Mouse (Mus musculus): ENCODE data around the gene Smim24. TPM values are rescaled to one million over a fixed set of nuclear protein-coding genes. Genes with fewer than 3 reads are reported as not detected.
A peak's percentile ranks its signal among the peaks of the same experiment; 100 is the strongest.

The Smim24 gene
- total and polyA plus RNA-seq, 2 experiments from 2014 or later = 1.1 to 1.5 TPM

DNA sequence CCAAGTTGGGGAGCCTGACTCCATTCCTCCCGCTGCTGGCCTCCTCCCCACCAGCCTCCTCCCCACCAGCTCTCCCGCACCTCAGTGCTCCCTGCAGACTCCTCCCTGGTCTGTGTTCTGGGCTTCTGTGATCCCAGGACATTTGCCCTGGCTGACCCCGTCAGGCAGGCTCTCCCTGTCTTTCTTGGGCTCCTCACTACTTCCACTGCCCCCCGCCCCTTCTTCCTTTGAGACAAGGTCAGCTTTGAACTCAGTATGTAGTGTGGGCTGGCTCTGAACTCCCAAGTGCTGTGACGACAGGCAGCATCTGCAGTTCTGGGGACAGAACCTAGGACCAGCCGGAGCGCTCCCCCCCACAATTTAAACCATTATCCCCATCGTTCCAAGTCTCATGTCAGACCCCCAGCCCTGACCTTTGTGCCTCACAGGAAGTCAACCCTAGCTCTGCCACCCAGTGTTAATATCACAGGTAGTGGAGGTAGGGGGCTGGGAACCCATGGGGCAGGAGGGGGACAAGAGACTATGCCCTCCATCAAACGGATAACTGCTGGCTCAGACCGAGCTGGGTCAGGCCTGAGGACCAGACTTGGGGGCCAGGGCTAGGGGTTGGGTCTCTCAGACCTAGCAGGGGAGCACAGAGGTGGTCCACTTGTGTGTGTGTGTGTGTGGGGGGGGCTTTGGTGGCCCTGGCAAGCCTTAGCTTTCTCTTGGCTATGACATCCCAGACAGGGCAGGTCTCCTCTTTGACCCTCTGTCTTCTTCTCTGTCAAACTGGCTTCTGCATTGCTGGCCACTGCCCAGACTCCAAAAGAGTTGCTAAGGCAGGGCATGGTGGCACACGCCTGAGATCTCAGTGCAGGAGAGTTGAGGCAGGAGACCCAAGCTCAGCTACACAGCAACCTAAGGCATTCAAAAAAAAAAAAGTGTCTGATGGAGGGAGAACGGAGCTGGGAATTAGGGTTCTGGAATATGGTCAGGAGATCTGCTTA is 24.7 kb downstream of the Smim24 start:
- Histone ChIP-seq H3K4me2 (ENCODE audit: low read depth, low read length, poor library complexity, severe bottlenecking) (peak overlapping the region; percentile 42), H3K36me3 (ENCODE audit: insufficient read depth, low read length) (0 out of 2 replicates have a peak, but pooled peaks cover 12% of the 10 kb centered on the region), H3K9me3 (ENCODE audit: low read length) (no peaks in the 10 kb centered on the region), H3K27ac (ENCODE audit: low read depth, low read length) (0 out of 2 replicates have a peak overlapping the region, but pooled peaks have one; percentile 3), H3K27me3 (ENCODE audit: insufficient read depth, low read length) (no peaks in the 10 kb centered on the region), H3K4me1 (ENCODE audit: insufficient read depth, low read length) (peaks cover 3% of the 10 kb centered on the region; the same call in 1 of the 2 replicates), H3K4me3 (ENCODE audit: low read depth, low read length) (peak overlapping the region; percentile 30), H3K9ac (replicated peaks; ENCODE audit: low read length, poor library complexity, severe bottlenecking) (no peak overlapping the region)
- DNase-seq (ENCODE audit: low spot score) (no peak), ATAC-seq (ENCODE audit: low FRiP score) (no peak)
- WGBS = 52% methylated on average over 11 of the region's 12 CpGs
- no peak for TF ChIP-seq CTCF (IDR thresholded peaks at IDR 0.05)

DNA sequence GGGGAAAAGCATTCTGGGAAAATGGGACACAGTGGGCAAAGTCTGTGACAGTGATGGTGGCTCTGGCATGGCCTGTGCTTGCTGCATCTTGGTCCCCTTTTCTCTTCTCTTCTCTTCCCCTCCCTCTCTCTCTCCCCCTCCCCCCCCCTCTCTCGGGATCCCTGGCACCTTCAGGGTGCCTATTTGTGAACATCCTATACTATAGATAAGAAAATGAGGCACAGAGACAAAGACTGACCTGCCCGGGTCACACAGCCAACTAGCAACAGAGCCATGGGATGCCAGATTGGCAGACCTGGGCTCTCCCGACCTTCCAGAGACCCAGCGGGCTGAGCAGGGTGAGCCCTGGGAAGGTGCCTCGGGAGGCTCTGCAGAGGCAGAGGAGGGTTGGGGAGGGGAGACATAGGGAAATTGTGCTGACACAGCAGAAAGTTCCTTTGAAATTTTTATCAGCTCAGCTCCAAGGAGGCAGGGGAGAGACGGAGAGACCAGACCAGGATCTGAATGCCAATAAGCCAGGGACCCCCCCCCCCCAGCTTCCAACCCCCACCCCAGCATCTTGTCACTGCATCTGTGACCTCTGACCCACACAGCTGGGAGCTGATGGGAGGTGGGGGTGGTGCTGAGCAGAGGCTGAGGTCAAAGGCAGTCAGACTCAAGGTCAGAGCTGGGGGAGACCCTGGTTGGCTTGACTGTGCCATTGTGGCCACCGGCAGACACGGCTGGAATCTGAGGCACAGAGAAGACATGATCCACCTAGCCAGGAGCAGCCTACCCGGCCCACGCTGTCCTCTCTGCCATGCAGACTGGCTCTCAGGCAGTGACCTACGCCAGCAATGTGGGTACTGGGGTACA is 25.6 kb downstream of the Smim24 start:
- H3K27ac ChIP-seq (ENCODE audit: low read depth, low read length) = no peak overlapping the region
- H3K4me1 ChIP-seq (ENCODE audit: insufficient read depth, low read length) = peaks cover 3% of the 10 kb centered on the region; the same call in 1 of the 2 replicates

DNA sequence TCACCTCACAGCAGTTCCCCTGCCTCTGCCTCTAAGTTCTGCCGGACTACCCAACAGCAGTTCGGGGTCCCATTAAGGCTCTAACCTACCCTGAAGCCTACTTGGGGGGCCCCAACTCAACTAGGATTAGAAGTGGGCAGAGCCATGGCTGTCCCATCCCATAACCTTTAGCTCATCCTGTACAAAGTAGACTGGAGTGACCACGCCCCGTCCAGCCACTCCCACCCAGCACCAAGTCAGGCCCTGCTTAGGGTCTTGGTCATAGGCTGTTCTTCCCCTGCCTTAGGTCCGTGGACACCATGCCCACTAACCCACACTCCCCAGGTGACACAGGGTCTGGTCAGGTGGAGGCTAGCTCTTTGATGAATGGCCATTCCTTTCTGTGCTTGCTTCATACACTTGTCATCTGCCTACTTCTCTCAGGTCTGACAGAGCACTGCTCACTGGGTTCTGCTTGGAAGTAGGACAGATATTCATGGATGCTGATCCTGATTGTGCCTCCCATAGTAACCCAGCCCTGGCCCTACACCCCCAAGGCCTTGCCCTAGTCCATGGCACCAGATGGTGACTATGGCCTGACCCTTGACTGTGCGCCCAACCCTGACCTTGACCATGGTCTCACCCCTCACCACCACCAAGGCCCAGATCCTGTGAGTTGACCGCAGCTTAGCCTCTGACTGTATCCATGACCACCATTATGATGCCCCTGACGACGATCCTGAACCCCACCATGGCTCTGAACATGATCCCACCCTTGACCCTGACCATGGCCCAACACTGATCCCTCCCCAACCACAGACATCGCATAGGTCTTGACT is 26.5 kb downstream of the Smim24 start:
- no peak overlapping the region for H3K27ac ChIP-seq (ENCODE audit: low read depth, low read length)
- H3K4me3 ChIP-seq (ENCODE audit: low read depth, low read length) = no peak overlapping the region
- no peak for TF ChIP-seq CTCF (IDR thresholded peaks at IDR 0.05)
- no peak for DNase-seq (ENCODE audit: low spot score)
- no peak overlapping the region for H3K9ac ChIP-seq (replicated peaks; ENCODE audit: low read length, poor library complexity, severe bottlenecking)
- H3K36me3 ChIP-seq (ENCODE audit: insufficient read depth, low read length) = 0 out of 2 replicates have a peak, but pooled peaks cover 12% of the 10 kb centered on the region
- H3K4me1 ChIP-seq (ENCODE audit: insufficient read depth, low read length) = peaks cover 1% of the 10 kb centered on the region; the same call in 1 of the 2 replicates
- H3K27me3 ChIP-seq (ENCODE audit: insufficient read depth, low read length) = no peaks in the 10 kb centered on the region
- H3K4me2 ChIP-seq (ENCODE audit: low read depth, low read length, poor library complexity, severe bottlenecking) = no peak overlapping the region
- no peak for ATAC-seq (ENCODE audit: low FRiP score)
- WGBS = 90% methylated on average over 10 of the region's 10 CpGs
- H3K9me3 ChIP-seq (ENCODE audit: low read length) = no peaks in the 10 kb centered on the region

More for the DNA sequence above, 25.6 kb downstream of the Smim24 start:
- Histone ChIP-seq H3K9ac (replicated peaks; ENCODE audit: low read length, poor library complexity, severe bottlenecking) (no peak overlapping the region), H3K4me3 (ENCODE audit: low read depth, low read length) (no peak overlapping the region), H3K27me3 (ENCODE audit: insufficient read depth, low read length) (no peaks in the 10 kb centered on the region), H3K36me3 (ENCODE audit: insufficient read depth, low read length) (0 out of 2 replicates have a peak, but pooled peaks cover 12% of the 10 kb centered on the region), H3K9me3 (ENCODE audit: low read length) (no peaks in the 10 kb centered on the region), H3K4me2 (ENCODE audit: low read depth, low read length, poor library complexity, severe bottlenecking) (no peak overlapping the region)
- 51% methylated on average over 11 of the region's 11 CpGs for WGBS
- DNase-seq (ENCODE audit: low spot score) = no peak
- no peak for TF ChIP-seq CTCF (IDR thresholded peaks at IDR 0.05)
- no peak for ATAC-seq (ENCODE audit: low FRiP score)

DNA sequence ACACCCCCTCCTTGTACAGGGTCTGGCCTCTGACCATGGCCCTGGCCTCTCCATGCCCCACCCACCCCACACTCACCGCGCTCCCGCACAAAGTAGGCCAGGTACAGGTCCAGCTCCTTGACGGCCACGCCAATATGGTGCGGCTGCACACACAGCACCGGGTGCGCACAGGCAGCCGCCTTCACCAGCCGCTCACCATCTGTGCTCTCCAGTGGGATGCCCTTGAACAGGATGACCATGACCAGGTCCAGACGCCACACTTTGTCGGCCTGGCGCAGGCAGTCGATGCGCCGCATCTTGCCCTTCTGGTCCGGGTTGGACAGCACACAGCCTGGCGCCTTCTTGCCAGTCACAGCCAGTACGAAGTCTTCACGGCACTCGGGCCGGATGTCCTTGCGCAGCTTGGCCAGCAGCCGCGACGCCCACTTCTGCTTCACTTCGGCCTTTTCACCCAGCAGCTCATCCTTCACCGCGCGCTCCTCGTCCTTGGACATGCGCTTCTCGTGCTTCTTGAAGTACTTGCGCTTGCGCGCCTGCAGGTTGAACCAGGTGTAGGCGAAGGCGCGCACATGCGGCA is 27.4 kb downstream of the Smim24 start:
- Histone ChIP-seq H3K9me3 (ENCODE audit: low read length) (no peaks in the 10 kb centered on the region), H3K4me3 (ENCODE audit: low read depth, low read length) (no peak overlapping the region), H3K4me1 (ENCODE audit: insufficient read depth, low read length) (peaks cover 1% of the 10 kb centered on the region; the same call in 1 of the 2 replicates), H3K9ac (replicated peaks; ENCODE audit: low read length, poor library complexity, severe bottlenecking) (no peak overlapping the region), H3K36me3 (ENCODE audit: insufficient read depth, low read length) (0 out of 2 replicates have a peak, but pooled peaks cover 12% of the 10 kb centered on the region), H3K4me2 (ENCODE audit: low read depth, low read length, poor library complexity, severe bottlenecking) (no peak overlapping the region), H3K27ac (ENCODE audit: low read depth, low read length) (no peak overlapping the region), H3K27me3 (ENCODE audit: insufficient read depth, low read length) (no peaks in the 10 kb centered on the region)
- WGBS = 86% methylated on average over 39 of the region's 40 CpGs
- TF ChIP-seq CTCF (IDR thresholded peaks at IDR 0.05) = no peak
- ATAC-seq (ENCODE audit: low FRiP score) (no peak), DNase-seq (ENCODE audit: low spot score) (no peak)
